Mouse (Mus musculus): ENCODE results near the gene P4ha2.
A peak's percentile ranks its signal among the peaks of the same experiment; 100 is the strongest.
"Not testable (repeated sequence)": the region's sequence is repeated elsewhere in the genome, so short reads cannot be mapped to it uniquely, and the experiment has no call there.

The P4ha2 gene

DNA sequence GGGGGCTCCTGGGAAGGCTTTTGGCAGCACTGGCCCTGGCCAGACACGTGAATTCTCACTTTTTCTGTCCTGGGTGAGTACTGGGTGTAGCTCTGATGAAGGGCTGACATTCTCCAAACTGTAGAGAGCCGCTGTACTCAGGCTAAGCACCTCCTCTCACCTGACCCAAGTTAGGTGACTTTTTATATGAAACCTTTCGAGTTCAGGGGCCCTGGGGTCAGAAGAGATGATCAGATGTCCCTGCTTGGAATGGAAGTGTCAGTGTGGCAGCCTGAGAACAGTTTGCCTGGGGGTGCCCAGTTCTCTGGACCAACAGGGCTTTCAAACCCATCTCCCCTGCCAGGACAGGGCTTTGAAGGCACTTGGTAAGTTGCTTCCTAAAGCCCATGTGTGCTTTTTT lies 8.2 kb downstream of the P4ha2 start:
- peak in 1 of 2 experiments; percentile 17 for DNase-seq

DNA sequence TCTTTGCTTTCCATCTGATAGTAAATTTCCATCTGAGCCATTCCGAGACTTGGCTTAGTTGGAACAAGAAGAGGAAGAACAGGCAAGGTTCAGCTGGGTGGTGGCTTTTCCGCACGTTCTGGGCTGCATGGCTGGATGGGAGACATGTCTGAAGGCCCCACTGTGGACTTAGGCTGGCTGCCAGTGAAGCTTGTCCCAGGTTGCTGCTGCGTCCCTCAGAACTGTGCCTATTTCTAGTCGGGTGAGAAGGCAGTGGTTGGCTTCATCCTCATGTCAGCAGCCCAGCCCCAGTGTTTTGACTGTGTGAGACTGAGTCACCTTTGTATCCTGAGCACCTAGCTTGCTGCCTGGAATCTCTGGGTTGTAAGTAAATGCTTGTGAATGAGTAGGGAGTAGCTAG lies 9.0 kb downstream of the P4ha2 start:
- DNase-seq, result peak in 1 of 2 experiments; percentile 41

DNA sequence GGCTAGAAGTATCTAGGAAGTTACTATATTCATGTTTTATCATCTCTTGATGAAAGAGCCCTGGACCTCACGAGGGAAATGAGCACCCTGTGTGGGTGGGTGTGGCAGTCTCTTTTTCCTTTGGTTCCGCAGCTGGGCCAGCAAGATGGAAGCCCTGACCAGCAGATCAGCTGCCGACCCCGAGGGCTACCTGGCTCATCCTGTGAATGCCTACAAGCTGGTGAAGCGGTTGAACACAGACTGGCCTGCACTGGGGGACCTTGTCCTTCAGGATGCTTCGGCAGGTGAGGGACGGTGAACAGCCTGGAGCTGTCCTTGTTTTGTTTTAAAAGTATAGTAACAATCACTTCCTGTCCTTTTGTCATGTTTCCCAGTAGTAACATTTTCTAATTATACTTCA lies 11.4 kb downstream of the P4ha2 start:
- DNase-seq, result peak in 1 of 2 experiments; percentile 18

DNA sequence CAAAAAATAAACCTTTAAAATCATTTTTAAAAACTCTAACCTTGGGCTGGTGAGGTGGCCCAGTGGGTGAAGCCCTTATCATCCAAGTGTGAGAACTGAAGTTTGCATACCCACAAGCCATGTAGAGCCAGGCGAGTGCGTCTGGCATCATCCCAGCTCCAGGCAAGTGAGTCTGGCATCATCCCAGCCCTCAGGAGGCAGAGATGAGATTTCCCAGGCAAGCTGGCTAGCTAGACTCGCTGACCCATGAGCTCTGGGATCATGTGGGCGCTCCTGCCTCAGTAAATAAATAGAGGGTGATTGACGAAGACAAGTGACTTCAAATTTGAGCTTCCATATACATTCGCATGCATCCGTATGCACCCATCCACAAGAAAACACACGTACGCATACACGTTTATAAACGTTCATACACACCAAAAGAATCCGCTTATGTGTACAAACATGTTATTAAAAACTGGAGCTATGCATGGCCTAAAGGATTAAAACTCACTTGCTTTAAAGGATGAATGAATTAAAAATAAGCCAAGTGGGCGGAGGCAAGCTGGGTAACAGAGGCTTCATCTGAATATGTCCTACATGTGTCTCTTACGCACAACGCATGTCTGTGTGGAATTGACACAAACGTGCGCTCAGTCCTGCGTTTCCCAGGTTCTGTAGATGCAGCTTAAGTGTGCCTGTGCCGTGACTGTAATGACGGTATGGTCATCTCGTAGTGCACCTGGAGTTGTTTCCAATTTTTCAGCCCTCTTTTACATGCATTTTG lies 12.3 kb downstream of the P4ha2 start:
- peak; percentile 38 to 61 for DNase-seq

DNA sequence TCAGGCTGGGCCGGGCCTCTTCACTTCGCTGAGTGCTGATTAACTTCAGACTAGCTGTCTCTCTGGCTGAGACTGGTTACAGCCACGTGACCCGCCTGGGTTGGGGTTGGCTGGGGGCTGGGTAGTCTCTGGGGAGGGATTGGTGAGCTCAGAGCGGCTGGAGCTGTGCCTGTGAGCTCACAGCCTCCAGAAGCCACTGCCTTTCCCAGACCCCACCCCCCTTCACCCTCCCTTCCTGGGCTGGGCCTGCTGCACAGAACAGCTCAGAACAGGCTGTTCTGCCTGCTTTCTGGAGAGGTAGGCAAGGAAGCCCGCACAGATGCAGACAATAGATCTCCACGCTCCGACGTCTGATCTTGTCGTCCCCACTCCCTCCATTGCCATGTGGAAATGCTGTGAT lies 13.0 kb downstream of the P4ha2 start:
- peak; percentile 89 to 95 for DNase-seq

DNA sequence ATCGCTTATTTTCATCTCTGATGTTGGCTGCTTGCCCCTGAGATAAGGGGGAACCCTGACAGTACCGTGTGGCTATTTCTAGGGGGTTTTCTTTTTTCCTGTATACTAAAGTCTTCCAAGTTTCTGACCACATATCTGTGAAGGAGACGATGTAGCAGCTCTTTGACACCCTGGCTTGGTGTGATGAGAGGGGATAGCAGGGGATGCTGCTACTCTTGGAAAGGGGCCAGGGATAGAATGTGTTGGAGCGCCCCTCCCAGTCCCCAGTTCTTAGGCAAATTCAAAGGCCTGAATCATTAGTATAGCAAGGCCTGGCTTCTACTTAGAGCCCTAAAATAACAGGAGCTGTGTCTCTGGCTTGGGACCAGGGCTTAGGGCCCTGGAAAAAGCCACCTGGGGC lies 13.5 kb downstream of the P4ha2 start:
- DNase-seq, result peak in 1 of 2 experiments; percentile 30

DNA sequence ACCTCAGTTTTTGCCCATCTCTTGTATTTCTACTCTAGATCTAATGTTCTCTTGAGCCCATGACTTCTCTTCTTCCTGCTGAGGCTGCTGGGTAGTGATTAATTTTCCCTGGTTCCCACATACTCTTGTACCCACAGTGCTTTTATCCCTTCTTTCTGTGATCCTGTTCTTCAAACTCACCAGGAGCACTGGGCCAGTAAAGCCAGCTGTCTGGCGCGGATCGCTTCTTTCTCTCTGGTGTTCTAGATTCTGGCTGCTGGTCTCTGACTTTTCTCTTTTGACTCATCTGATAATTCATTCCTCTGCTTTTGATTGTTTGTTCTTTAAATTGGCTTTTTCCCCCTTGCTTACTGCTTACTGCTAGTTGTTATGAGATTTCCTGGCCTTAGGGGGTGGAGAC lies 14.9 kb downstream of the P4ha2 start:
- DNase-seq, result peak in 1 of 2 experiments; percentile 7

DNA sequence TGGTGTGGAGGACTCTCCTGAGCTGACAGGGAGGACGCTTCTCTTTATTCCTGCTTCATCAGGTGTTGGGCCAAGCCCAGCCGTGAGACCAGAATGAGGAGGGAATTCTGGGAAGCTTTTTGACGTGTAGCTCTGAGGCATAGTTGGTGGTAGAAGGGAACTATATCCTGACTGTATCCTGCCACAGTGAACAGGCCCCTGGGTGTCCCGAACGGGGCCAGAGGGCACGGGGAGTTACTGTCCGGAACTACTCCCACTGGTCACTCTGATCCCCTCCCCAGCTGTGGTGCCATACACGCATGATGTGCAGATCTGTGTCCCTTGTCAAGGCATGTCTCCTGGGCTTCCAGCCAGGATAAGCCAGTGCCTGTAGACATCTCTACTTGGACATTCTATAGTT lies 15.4 kb downstream of the P4ha2 start:
- DNase-seq, result peak in 1 of 2 experiments; percentile 22

DNA sequence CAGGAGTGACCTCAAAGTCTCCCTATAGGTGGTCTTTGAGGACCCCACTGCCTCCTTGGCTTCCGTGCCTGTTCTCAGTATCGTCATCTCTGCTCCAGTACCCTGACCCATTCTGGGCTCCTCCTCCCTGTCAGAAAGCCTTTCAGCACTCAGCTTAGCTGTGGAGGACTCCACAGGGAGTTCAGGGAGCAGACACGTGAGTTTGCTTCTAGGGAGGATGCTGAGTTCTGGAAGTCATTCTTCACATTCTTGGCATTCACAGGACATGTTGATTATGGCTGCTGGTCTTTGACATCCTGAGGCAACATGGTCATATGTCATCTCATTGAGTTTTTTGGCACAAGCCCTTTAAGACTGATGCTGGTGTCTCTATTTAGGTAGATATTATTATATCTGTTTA lies 16.0 kb downstream of the P4ha2 start:
- peak in 1 of 2 experiments; percentile 8 for DNase-seq

DNA sequence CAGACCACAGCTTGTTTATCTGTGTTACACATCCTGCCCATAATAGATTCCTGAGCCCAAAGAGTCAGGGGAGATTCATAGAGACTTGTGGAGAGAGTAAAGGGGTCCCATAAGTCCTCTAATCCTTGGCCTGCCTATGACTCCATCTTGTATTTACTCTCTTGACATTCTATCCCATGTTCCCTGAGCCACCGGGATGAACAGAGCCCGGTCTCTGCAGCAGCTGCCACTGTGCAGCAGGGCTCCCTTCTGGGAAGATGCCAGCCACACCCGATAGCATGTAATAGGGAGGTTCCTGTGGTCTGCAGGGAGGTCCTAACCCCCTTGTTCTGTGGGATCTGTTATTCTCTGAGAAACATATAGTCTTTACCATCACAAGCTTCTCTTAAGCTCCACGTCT lies 16.5 kb downstream of the P4ha2 start:
- DNase-seq, result peak in 1 of 2 experiments; percentile 18

DNA sequence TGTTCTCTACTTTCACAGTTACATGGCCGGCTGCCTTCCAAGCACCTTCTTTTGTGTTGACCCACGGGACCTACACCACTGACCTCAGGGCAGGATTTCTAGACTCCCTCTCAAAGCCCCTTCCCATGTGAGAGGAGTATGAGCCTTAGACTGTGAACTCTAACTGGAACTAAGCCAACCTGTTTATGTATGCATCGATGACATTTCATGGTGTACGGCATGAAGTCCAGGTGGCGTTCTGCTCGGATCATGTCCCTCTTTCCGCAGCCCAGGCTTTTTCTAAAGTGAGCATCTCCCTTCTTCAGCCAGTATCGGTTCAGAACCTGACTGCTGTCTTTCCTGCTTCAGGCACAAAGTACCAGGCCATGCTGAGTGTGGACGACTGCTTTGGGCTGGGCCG lies 17.2 kb downstream of the P4ha2 start:
- no peak for DNase-seq

DNA sequence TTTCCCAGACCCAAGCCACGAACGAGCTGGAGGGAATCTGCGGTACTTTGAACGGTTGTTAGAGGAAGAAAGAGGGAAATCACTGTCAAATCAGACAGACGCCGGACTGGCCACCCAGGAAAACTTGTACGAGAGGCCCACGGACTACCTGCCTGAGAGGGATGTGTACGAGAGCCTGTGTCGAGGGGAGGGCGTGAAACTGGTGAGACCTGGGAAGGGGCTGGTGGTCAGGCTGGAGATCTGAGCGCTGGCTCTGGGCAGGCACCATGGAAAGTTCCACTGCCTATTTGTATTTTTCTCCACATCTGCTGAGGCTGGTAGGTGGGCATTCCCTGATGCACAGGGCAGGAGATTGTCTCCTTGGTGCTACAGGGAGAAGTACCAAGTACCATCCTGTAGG lies 19.2 kb downstream of the P4ha2 start:
- DNase-seq, result peak in 1 of 2 experiments; percentile 16

DNA sequence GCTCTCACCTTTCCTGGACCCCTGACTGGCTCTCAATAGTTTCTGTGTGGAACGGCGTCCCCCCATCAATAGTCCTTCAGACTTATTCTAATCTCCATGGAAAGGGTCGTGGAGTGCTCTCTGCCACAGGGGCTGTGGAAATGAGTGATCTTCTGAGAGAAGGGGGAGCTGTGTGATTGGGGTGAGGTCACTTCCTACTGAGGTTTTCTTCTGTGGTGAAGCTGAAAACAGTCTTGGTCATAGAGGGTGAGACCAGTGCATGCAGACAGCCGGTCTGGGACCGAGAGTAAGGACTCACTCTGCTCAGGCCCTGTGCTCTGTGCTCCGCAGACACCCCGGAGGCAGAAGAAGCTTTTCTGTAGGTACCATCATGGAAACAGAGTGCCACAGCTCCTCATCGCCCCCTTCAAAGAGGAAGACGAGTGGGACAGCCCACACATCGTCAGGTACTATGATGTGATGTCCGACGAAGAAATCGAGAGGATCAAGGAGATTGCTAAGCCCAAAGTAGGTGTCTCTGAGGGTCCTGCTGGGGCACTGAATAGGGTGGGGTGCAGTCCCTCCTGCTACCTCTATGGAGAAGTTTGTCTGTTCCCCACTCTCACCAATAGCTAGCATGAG lies 20.0 kb downstream of the P4ha2 start:
- DNase-seq, result no peak

DNA sequence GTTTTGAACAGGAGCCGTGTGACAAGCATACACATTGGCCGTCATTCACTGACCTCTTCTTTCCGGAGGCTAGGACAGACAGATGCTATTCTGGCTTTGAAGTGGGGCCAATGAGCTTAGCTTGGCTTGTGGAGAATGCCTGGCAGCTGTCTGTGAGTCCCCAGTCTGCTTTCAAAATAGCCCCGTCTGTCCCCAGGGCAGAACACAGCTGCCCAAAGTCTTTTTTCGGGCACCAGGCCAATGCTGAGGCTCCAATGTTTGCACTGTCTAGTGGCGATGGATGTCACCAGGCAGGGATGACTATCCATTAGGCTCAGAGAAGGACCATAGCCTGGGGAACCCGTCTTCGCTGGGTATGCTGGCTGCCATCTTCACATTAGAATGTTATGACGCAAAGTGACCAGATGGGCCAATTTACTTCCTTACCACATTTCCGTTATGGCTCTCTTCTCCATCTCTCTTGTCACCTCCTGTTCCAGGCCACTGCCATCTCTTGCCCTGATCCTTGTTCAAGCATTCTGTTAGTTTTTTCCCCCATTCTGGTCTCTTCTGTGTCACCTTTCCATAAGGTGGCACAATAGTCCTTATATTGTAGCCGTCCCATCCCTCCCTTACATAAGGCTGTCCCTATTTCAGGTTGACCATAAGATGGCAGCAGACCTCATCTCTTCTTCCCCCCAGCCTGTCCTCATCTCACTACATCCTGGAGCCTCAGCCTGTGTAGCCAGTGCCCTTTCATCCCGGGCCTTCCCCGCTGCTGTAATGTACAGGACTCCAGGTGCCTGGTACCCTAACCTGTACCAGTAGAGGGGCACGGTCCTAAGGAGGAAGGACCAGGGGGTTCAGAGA lies 22.7 kb downstream of the P4ha2 start:
- DNase-seq, result peak; percentile 77 to 90

DNA sequence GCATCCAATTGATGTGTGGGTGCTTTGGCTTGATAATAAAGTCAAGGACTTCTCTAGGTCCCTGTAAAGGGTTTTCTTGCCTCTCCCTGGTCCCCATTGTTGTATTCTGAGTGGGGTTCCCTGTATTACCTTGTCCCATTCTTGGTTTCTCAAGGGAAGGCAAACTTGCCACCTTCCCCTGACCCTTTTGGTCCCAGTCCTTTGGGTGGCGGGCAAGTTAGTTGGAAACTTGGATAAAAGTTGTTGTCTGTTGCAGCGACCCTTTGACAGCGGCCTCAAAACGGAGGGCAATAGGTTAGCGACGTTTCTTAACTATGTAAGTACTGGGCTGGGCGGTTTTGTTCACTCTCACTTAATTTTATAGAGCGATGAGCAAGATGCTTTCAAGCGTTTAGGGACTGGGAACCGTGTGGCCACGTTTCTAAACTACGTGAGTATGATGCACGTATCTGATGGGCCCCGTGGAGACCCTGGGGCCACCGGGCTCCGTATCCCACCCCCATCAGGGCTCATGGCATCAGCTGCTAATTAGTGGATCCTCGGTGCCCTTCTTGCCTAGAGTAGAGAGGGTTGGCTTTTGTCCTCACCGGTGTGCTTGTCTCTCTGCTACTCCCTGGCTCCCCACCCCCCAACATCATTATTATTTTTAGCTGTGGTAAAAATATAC lies 26.2 kb downstream of the P4ha2 start:
- no peak for DNase-seq

DNA sequence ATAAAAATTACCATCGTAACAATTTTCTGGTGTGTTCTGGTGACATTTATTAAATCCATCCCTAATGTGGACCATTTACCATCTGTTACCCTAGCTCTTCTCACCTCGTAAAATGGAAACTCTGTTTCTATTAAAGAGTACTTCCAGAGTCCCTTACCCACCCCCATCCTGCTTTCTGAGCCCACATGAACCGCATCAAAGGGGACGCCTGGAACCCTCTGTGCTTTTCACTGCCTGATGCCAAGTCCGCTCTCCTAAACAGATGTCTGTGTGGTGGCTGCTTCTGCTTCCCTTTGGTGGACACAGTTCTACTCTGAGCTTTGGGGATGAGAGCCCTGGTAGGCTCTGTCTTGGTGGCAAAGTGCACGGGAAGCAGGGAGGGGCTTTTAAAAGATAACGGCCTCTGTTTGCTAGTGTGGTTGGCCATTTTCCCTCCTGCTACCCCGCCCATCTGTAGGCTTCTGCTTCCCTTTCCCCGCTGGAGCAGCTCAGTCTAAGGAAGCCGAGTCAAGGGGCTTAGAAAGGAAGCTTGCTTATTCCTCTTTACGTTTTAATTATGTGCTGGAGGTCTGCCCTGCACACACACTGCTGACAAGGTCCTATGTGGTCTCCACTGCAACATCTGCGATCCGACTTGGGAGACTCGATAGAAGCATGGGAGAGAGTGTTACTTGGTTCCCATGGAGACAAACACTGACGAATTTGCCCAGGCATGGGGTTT lies 26.9 kb downstream of the P4ha2 start:
- DNase-seq, result no peak

DNA sequence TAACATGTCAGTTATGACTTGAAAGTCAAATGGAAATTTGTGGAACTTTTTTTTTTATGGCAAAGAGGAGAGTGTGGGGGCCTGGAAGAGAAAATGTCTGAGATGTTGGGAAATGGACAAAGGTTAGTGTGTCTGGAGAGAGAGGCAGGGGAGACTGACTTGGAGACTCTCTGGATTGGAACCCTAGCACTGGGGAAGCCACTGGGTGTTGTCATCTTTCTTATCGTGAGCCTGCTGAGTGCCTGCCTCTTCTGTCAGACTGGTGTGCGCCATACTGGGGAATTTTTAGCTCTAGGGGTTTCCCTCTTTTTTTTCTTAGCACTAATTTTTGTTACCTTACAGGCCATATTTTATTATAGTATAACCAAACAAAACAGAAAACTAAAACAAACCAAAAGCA lies 27.5 kb downstream of the P4ha2 start:
- no peak for DNase-seq

DNA sequence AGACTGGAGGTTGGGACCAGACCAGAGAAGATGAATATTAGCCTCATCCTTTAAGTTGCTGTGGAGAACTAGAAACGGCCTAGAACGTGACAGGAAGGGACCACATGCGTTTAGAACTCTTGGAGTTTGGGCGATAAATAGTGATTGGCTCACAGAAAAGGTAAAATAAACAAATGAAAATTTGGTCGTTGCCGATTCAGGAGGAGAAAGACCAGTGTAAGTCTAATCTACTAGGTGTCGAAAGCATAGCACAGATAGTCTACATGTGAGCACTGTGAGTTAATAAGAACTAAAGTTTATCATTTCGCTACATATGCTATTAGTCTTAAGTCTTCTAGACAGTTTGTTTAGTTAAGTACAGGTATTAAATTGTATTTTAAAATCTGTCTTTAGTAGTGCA lies 30.1 kb downstream of the P4ha2 start:
- no peak for DNase-seq

DNA sequence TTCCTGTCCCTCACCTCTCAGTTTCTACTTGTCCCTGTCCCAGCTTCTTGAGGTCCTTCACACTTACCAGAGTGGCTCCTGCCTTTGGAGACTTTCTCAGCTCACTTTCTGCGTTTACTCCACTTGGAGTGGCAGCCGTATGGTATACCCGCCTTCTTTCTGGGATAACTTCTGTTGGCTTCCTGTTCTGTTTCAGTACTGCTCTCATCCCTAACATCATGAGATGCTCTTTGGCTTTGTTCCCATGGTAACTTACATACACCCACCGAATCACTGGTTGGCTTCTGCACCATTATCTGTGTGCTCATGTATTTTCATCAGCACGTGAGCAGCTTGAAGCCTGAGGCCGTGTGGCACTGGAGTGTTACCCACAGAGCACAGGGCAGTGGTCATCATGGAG lies 30.8 kb downstream of the P4ha2 start:
- no peak for DNase-seq

DNA sequence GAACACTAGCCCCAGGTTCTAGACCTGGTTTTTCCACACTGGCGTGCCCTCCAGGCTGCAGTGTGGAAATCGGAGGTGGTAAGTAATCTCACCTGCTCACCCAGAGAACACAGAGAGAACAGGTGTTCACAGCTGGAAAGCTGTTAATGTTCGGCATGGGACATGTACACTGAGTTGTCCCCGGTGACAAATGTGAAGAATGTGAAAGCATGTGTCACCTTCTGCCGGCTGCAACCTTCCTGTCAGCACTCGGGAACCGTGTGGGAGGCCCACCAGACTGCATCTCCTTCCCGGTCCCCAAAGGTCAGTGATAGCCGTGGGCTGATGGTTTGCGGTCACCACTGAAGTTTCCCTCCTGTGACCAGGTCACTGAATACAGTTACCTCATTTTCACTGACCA lies 32.4 kb downstream of the P4ha2 start:
- DNase-seq, result no peak

DNA sequence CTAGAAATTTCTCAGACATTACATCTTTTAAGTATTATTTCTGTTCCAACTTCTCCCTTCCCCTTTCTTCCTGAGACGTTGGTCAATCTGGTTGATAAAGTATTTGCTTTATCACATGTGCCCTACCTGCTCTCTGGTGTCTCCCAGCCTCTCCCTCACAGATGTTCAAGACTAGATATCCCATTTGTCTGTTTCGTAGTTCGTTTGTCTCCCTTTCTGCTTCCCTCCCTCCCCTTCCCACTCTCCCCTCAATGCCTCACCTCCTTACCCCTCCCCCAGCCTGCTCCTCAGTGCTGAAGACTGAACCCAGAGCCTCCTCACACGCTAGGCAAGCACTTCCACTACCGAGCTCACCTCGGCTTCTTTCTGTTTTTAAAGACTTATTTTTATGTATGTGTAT lies 35.0 kb downstream of the P4ha2 start:
- DNase-seq, result no peak

DNA sequence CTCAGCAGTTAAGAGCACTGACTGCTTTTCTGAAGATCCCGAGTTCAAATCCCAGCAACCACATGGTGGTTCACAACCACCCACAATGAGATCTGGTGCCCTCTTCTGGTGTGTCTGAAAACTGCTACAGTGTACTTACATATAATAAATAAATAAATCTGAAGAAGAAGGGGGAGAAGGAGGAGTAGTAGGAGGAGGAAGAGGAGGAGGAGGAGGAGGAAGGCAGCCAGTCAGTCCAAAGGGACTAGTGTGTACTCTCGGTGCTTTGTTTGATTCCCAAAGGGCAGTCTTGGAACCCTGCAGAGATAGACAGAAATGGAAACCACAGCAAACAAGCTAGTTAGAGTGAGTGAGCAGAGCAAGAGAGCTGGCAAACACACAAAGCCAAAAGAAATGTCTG lies 40.3 kb downstream of the P4ha2 start:
- not testable (repeated sequence) for DNase-seq

Data from lung, postnatal 4 days (tissue).